Mouse (Mus musculus) retina, adult 2 months (tissue): ENCODE measurements at regions not wholly inside any gene's neighbourhood (a gene's known extent, or its start where the extent isn't known, plus 50 kb on each side); places are given as distances from the start of the nearest gene placed in this dataset.

Experiments used
- DNase-seq: peaks from one replicate; pipeline ENCODE4 v3.0.0-alpha.2; 2012; ENCODE audit warnings: low read depth, low spot score

DNA sequence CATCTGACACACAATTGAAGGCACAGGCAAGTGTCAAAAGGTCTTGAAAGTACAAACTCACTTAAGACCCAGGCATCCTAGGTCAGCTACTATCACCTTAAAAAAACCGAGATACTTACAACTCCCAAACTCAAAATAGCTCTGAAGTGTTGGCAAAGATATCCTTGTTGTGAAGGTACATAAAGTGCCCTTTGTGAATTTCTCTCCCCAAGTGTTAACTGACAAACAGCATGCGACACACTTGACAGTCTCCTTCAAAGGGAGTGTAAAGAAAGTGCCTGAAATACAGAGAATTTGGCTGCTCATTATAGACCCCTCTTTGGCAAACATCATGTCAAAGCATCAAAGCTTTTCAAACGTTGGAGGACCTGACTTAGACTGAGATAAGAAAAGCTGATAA lies 2634.2 kb downstream of the 9330182O14Rik start:
- DNase-seq, result no peak

DNA sequence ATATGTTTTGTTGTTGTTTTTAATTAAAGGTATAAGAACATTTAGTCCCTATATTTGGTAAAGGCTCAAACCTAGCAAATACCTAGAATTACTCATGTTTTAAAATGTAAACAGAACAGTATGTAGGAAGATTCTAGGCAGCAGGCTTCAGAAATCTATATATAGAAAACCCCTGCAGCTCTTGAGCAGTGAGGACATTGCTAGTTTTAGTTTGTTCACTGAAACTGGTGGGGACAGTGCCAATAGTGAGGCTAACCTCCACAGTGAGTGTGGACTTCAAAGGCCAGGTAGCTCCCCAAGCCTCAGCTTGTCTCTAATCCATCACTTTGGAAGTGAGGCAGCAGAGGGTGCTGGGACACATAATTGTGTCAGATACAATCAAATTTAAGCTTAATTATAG lies 2645.7 kb downstream of the 9330182O14Rik start:
- DNase-seq, result no peak

DNA sequence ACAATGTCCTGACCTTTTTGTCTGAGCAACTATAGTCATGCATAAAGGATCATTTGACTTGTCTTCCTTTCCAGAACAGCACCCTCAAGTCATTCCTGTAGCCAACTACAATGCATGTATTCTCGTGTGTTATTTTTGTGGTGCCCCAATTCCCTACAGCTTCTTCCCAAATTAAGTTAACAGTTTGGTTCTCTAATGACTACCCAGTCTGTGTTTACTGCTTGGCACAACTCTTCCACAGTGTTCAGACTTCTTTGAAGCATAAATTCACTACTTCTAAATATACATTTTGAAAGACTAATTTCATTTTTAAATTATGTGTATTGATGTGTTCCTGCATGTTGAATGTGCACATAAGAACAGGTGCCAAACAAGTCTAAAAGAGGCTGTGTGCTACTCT lies 2667.1 kb downstream of the 9330182O14Rik start:
- DNase-seq, result no peak

DNA sequence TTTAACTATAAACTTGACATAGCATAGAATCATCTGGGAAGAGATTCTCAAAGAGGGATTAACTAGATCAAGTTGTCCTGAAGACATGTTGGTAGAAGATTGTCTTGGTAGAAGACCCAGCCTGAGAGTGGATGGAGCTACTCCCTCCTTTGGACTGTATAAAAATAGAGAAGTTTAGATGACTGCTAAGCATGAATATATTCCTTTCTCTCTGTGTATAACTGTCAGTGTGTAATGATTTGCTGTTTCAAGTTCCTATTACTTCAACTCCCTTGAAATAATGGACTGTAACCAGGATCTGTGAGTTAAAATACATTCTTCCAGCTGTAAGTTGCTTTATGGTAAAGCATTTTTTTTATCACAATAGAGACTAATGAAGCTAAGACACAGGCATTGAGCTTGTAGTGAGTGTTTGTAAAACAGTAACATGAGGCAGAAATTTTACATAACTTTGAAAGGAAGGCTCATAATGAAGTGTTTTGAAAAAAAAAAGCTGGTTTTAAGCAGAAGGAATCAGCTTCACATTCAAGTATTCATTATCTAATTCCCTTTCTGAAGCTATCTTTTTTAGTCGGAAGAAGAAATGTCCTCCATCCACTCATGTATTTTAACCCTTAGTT lies 2676.8 kb downstream of the 9330182O14Rik start:
- DNase-seq, result no peak

DNA sequence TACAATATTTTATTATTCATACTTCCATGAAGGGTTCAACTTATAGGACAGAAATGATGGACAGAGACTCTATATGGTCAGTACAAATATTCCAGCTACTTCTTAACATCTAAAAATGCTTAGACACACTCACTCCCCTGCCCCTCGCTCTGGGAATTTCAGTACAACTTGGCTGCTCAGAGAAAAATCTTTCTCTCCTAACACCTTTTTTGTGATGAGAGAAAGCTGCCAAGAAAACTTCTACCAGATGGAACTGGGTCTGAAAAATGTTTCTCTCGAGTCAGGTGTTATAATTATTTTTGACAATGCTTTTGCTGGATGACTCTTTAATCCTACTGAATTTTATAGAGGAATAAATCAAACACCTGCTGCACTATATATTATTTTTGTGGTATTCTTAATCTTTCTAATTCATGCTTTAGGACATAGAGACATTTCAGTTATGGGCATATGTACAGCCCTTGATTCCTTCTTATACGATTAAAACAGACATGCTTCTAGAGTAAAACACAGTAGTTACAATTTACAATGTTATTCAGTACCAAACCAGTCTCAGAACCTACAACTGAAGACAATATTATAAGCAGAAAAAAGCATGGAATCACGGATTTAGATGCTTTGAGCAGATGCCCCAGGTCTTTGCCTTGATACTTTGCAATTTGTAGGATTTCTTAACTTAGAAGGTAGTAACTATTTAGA lies 2681.0 kb downstream of the 9330182O14Rik start:
- DNase-seq, result no peak

DNA sequence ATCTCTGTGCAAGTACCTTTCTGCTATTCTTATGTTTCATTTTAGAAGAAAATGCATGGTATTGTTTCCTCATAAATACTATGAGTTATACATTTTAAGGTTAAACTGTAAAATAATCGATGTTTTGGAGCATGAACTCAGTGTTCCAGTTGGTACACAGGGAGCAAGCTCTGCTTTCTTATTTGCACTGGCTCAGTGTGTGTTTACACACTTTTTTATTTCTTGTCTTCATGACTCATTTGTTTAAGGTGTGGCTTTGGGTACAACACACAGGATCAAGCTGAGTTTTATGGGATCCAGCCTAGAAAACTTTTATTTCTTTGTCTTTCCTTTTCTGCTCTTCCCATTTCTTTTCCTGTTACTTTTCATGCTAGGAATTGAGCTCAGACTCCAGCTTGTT lies 2704.7 kb downstream of the 9330182O14Rik start:
- no peak for DNase-seq

DNA sequence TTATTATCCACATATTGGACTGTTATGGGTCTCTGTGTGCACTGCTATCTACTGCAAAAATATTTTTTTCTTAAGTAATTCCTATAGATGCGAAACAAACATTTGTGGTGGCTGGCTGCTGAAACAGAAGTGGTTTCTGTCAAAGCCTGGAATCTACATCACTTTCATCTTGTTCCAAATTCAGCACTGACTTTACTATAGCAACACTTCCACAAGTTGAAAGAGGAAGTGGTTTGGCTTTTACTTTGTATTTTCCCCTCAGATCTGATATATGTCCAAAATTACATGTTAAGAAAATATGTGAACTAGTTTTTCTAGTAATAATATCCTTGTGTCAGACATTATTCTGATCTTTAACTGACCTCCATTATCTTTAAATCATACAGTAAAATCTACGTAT lies 2715.8 kb downstream of the 9330182O14Rik start:
- DNase-seq, result no peak

DNA sequence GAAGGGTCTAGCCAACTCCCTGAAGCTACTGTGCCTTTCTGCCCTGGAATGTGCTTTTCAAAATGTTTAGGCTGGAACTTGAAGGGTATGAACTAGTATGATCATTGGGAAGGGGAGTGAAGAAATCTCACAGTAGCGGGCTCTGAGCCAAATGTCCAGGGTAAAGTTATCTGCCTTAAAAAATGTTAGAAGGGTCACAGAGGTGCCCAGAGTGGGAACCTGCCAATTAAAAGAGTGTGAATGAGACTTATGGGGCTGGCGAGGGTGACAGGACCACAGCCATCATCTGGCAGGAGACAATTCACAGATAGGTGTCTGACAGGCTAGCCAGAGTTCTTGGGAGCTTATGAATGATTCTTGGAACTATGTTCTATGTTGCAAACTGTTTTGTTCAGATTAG lies 2738.3 kb downstream of the 9330182O14Rik start:
- no peak for DNase-seq

DNA sequence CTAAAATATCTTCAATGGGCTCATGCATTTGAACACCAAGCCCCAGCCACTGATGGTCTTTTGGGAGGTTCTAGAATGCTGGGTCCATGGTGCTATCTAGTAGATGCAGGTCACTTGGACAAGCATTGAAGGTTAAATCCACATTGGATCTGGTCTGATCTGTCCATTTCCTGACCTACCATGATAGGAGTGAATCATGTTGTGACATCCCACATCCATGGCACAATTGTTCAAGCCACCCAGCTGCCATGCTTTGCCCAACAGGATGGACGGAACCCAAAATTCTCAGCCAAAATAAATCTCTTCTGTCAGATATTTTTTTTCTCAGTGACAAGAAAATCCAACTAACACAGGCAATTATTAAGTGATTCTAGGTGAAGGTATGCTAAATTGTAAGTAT lies 2760.4 kb downstream of the 9330182O14Rik start:
- no peak for DNase-seq

DNA sequence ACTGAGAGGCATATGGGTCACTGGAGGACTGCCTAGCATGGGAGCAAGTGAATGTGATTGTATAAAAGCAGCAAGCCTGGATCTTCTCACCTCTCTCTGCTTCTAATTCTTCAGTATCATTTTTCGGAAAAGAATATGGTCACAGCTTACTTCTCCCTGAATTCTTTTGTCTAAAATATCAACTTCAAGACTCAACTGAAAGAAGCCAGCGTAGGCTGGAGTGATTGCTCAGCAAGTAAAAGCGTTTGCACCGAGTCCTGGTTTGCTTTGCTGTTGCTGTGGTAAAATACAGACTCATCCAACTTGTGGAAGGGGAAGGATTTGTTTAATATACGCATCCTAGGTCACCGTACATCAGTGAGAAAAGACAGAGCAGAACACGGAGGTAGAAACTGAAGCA lies 2765.9 kb downstream of the 9330182O14Rik start:
- DNase-seq, result no peak

DNA sequence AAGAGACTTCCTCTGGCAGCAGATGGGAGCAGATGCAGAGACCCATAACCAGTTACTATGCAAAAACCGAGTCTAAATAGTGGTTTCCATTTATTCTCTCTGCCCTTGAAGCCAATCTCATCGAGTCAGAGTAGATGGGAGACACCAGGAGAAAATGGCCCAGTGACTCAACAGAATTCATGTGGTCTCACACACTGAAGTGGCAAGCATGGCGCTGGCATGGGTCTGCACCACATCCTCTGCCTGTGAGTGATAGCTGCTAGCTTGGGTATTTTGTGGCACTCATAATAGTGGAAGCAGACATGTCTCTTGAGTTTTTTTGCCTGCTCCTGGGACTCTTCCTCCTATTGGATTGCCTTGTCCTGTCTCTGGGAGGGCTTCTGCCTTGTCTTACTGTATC lies 2767.6 kb downstream of the 9330182O14Rik start:
- DNase-seq, result no peak

DNA sequence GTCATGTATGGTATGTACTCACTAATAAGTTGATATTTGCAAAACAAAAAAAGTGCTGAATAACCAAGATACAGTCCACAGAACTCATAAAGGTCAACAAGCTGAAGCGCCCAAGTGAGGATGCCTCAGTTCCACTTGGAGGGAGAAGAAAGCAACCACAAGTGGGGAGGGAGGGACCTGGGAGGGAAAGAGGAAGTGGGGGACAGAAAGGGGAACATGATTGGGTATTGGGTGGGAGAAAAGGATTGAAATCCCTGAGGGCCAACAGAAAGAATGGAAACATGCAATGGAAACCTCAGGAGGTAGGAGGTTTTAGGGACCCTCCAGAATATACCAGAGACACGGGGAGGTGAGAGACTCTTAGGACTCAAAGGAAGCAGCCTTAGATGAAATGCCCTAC lies 2777.2 kb downstream of the 9330182O14Rik start:
- no peak for DNase-seq

DNA sequence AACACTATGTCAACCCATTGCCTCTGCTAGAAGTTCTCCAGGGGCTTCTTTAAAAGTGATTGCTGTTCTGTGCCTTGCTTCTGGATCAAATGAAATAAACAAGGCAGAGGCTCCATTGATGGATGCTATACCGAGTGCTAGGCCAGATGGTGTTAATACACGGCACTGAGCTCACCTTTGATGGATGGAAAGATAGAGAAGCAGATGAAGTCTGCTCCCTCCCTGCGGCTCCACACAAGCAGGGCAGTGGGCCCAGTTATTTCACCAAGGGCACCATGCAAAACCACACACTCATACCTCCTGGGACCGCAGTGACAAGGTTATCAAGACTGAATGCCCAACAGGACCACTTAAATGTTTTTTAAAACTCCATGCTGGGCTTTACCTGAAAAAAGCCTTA lies 2778.7 kb downstream of the 9330182O14Rik start:
- no peak for DNase-seq

DNA sequence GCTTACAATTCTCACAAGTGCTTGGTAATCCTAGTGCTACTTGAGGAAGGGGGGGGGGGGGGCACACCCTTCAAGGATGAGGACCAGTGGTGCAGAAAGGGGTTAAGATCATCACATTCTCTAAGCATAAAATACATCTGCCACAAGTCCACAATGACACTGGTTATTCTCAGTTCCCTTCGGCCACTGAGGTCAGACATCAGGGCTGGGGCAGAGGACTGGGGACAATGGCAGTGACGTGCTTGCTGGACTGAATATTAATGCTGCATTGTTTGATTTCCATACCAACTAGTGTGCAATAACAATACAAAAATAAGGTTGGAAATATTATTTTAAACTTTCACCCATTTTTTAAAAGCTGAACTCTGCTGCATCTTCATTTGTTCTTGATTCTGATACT lies 2779.1 kb downstream of the 9330182O14Rik start:
- DNase-seq, result no peak

DNA sequence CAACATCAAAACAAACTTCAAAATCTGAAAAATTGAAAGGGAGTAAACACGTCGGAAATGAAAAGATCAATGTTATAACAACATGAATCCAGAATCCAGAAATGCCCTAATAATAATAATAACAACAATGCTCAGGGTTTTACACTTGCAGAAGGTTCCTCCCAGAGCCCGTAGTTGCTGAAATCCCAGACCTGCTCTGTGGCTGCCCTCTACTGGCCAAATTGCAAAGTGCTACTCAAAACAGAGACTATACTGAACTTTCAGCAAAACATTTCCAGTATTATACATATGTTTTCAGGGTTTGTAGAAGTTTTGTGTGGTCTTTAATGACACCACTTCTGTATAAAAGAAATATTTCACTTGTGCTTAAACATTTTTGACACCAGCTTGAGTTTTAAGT lies 2779.9 kb downstream of the 9330182O14Rik start:
- DNase-seq, result peak; percentile 11

DNA sequence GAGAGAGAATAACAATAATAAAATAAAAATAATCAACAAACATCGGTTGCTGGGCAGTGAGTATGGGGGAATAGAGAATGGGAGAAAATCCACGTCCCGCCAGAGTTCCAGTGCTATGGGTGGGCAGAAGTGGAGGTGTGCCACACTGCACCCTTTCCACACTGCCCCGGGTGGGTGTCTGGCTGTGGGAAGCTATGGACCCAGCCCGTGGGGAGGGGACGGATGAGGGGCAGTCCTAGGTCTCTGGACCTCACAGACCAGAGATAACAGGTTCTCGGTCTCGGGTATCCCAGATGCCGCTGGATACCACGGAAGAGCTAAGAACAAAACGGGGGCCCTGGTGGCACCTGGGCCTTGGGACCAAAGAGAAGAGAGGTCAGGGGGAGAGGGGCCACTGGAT lies 2781.0 kb downstream of the 9330182O14Rik start:
- DNase-seq, result no peak

DNA sequence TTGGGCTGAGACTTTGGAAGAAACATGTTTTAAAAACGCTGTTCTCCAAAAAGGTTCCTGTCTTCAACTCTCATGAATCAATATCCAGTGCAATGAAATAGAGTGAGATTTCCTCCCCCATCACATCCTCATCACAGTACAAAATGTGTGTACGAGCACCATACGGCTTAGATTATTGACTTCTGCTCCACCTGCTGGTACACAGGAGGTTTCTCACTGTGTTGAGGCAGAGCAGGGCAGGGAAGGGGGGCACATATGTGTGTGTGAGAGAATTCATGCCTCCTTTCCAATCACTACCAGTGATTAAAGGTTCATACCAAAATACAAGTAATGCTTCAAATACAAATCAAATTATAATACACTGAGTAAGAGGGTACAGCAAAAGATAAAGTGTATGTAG lies 2787.5 kb downstream of the 9330182O14Rik start:
- DNase-seq, result no peak

DNA sequence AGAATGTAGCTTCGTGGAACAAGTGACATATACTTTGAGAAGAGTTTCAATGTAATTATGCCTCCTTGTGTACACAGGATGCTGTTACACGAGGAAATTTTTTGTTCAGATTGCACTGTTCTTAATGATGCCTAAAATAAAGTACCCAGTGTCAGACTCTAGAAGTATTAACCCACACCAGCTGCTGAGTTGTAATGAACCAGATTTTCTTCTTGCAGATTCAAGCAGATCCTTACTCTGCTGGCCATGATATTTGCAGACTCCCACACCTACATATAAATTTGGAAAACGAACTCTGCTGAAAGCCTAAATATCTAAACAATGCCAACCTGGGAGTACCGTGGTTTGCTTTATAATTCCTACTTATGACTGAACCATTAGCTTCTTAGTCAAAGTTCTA lies 2794.2 kb downstream of the 9330182O14Rik start:
- DNase-seq, result no peak

DNA sequence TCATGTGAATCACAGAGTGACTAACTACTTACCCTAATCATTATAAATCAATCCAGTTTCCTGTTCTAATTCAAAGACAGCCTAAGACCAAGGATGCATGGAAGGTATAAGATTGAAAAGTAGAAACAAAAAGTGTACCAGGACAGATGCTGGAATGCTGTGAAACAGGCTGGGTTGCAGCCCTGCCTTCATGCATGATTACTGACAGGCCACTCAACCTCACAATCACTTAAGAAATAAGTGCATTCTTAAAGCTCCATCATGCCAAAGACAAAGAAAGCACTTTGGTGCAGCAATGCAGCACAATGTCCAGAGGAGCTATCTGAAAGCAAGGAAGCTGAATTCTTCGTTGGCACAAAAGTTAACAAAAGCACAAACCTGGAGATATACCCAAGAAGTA lies 2810.4 kb downstream of the 9330182O14Rik start:
- no peak for DNase-seq

DNA sequence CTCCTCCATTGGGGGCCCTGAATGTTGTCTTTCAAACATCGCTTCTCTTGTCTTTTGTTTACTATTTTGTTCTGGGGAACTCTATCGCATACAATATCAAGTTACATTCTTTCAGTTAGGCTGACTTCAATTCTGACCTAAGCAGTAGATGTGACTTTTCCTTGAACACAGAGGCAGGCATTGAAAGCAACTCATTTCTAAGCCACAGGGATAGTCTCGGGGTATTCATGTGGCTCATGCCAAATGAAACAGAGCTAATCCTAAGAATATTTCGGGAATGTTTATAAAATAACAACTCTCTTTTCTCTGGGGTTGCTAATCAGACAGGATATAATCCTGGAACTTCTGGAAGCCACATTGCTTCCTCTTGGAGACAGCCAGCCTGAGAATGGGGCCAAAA lies 2821.0 kb downstream of the 9330182O14Rik start:
- no peak for DNase-seq

DNA sequence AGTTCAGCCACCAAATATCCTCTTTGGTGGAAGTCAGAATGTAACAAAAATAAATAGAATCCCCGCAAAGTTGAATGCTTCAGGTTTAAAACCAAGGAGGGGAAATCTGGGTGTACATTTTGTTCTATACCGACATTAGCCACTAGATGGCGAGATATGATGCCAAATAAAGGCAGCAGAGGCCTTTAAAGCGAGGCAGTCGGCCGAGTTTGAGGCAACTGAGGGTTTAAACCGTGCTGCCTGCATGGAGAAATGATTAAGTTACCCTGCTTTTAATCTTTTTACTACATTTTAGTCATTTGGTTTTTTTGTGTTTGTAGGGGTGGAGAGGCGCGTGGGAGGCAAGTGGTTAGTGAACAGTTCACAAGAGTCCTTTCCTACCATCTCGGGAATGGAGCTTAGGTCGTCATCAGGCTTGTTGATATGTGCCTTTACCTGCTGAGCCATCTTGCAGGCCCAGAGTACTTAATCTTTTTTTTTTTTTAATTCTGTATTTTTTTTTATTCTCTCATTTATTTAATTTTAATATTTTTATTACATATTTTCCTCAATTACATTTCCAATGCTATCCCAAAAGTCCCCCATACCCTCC lies 2828.7 kb downstream of the 9330182O14Rik start:
- peak; percentile 39 for DNase-seq

DNA sequence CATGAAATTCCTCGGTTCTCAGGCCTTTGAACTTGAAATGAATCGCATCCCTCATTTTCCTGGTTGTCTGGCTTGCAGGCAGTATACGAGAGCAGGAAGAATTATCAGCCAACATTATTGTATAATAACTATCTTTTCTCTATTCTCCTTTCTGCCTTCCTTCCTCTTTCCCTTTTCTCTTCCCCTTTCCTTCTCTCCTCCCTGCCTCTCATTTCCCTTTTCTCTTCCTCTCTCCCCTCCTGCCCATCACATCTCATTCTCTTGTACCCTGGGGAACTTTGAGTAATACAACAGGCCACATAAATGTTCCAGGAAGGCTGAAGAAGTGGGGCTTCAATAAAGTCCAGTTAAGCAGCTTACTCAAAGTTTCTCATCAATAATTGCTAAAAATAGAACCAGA lies 2831.1 kb downstream of the 9330182O14Rik start:
- no peak for DNase-seq
